Mouse (Mus musculus): ENCODE measurements around the gene Zfp275.

- TF ChIP-seq CTCF (IDR thresholded peaks at IDR 0.05; ENCODE audit: low read depth) (no peak), EP300 (IDR thresholded peaks at IDR 0.05; ENCODE audit: low read depth) (no peak)
These were observed 1.9 kb downstream of the Zfp275 start for GRCm38 (mm10) chrX:73344346-73344745.
